Mouse (Mus musculus): ENCODE data around the gene Fam171a2.

DNA sequence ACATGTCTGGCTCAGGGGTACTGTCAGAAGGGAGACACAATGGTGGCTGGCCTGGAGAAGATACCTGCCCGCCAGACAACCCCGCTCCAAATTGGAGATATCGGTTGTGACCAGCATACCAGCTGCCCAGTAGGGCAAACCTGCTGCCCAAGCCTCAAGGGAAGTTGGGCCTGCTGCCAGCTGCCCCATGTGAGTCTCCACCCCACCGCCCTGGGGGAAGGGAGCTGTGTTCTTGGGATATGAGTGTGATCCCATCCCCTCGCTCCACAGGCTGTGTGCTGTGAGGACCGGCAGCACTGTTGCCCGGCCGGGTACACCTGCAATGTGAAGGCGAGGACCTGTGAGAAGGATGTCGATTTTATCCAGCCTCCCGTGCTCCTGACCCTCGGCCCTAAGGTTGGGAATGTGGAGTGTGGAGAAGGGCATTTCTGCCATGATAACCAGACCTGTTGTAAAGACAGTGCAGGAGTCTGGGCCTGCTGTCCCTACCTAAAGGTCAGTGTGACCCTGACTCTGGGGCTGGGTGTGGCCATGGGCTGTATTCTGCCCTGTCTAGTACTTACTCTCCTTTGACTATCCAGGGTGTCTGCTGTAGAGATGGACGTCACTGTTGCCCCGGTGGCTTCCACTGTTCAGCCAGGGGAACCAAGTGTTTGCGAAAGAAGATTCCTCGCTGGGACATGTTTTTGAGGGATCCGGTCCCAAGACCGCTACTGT is 11.6 kb downstream of the Fam171a2 start:
- TF ChIP-seq GATA1 (IDR thresholded peaks at IDR 0.05; ENCODE audit: low read length) (no peak), TAL1 (IDR thresholded peaks at IDR 0.05; ENCODE audit: low read length) (no peak)

Data from erythroblast, embryonic 14.5 days (primary cell).